8 mouse cellular contexts compared by ENCODE assay signal in the genomic region with DNA sequence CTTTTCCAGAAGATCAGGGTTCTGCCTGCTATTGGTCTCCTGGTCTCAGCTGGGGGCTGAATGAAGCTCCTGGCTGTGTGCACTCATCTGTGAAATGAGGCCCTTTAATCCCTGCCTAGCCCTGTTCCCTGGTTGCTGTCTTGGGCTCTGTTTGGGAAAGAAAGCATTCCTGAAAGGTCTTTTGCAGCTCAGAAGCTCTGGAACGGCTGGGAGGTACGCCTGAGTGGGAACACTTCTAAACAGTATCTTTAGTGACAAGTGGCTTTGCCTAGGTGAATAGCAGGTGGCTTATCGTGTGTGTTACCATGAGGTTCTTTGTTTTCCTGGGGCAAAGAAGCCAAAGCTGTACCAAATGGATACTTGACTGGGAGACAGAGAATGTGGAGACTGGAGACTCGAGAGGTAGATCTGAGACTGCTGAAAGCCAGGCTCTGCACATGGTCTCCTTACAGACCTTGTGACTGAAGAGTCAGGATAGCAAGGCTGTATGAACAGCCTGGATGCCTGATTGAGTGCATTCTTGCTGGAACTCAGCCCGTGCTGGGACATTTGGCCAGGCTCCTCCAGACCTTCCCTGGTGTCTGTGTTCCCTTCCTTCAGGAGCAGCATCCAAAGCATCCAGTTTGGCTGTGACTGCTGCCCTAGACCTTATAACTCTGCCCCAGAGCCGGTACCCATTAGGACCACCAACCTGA. TPM values are rescaled to one million over a fixed set of nuclear protein-coding genes. Genes with fewer than 3 reads are reported as not detected.
DNase-seq lines count a peak whose midpoint lies in the region; ATAC-seq and TF ChIP-seq lines count a peak whose summit lies in the region.

No protein-coding gene starts in this region.

- peaks cover 29% of the 10 kb centered on the region for H3K4me1 ChIP-seq in intestine, embryonic 16.5 days (ENCODE audit: control insufficient read depth, insufficient read depth, low read length)
- peaks cover 1% of the 10 kb centered on the region for H3K4me1 ChIP-seq in intestine, postnatal 0 days (replicated peaks; ENCODE audit: control insufficient read depth, insufficient read depth, low read length)
- peaks cover 49% of the 10 kb centered on the region for H3K4me1 ChIP-seq in midbrain, embryonic 14.5 days (ENCODE audit: control insufficient read depth, insufficient read depth, low read length)

- no peaks in the 10 kb centered on the region for H3K9me3 ChIP-seq in intestine, embryonic 16.5 days (ENCODE audit: control insufficient read depth, low read length)
- no peaks in the 10 kb centered on the region for H3K9me3 ChIP-seq in intestine, postnatal 0 days (ENCODE audit: control insufficient read depth)
- H3K9me3 ChIP-seq in midbrain, embryonic 14.5 days (ENCODE audit: control insufficient read depth, low read length) = no peaks in the 10 kb centered on the region

- H3K27me3 ChIP-seq in intestine, embryonic 16.5 days (replicated peaks; ENCODE audit: control insufficient read depth, insufficient read depth, low read length) = no peaks in the 10 kb centered on the region
- no peaks in the 10 kb centered on the region for H3K27me3 ChIP-seq in intestine, postnatal 0 days (replicated peaks; ENCODE audit: control insufficient read depth, insufficient read depth, low read length)
- H3K27me3 ChIP-seq in midbrain, embryonic 14.5 days (ENCODE audit: control insufficient read depth, insufficient read depth, low read length) = no peaks in the 10 kb centered on the region

- no peak overlapping the region for H3K4me3 ChIP-seq in intestine, embryonic 16.5 days (ENCODE audit: low read length)
- H3K4me3 ChIP-seq in intestine, postnatal 0 days (ENCODE audit: low read depth, low read length) = no peak overlapping the region
- H3K4me3 ChIP-seq in midbrain, embryonic 14.5 days (replicated peaks; ENCODE audit: low read depth, low read length) = no peak overlapping the region

- H3K27ac ChIP-seq in intestine, embryonic 16.5 days (ENCODE audit: low read length) = peak overlapping the region; percentile 18; the same call in 1 of the 2 replicates
- H3K27ac ChIP-seq in intestine, postnatal 0 days (ENCODE audit: low read depth, low read length) = no peak overlapping the region
- H3K27ac ChIP-seq in midbrain, embryonic 14.5 days (replicated peaks; ENCODE audit: low read depth, low read length) = peak overlapping the region; percentile 74

- ATAC-seq in intestine, embryonic 16.5 days = no peak
- ATAC-seq in intestine, postnatal 0 days = no peak
- ATAC-seq in midbrain, embryonic 14.5 days (ENCODE audit: low FRiP score, low TSS enrichment) = no peak

- H3K36me3 ChIP-seq in intestine, embryonic 16.5 days (ENCODE audit: control insufficient read depth, insufficient read depth, low read length) = no peaks in the 10 kb centered on the region
- peaks cover 7% of the 10 kb centered on the region; the same call in 1 of the 2 replicates for H3K36me3 ChIP-seq in intestine, postnatal 0 days (ENCODE audit: control insufficient read depth, insufficient read depth)
- H3K36me3 ChIP-seq in midbrain, embryonic 14.5 days (ENCODE audit: control insufficient read depth, insufficient read depth, low read length) = no peaks in the 10 kb centered on the region

- 58% methylated on average over 6 of the region's 6 CpGs for WGBS in intestine, embryonic 16.5 days
- WGBS in intestine, postnatal 0 days = 69% methylated on average over 6 of the region's 6 CpGs
- WGBS in midbrain, embryonic 14.5 days = 12% methylated on average over 6 of the region's 6 CpGs

- H3K4me2 ChIP-seq in intestine, embryonic 16.5 days (ENCODE audit: low read depth, low read length) = no peak overlapping the region
- H3K4me2 ChIP-seq in intestine, postnatal 0 days (replicated peaks; ENCODE audit: low read depth) = no peak overlapping the region
- peak overlapping the region; percentile 14; the same call in 1 of the 2 replicates for H3K4me2 ChIP-seq in midbrain, embryonic 14.5 days (ENCODE audit: low read length)

- peak; percentile 56 for DNase-seq in embryo, embryonic 11 days
- peak; percentile 52 to 62 for DNase-seq in kidney, adult 8-10 months
- DNase-seq in midbrain, embryonic 14.5 days = peak; percentile 69
- DNase-seq in layer of hippocampus, adult 8-10 months (ENCODE audit: low spot score in 2 of 2) = no peak
- no peak for DNase-seq in spleen, postnatal 36 days (ENCODE audit: low spot score in 2 of 2)
- no peak for DNase-seq in urinary bladder, adult 2 months (ENCODE audit: low spot score)

- no peak for TF ChIP-seq CTCF in intestine, postnatal 0 days (IDR thresholded peaks at IDR 0.05; ENCODE audit: low read depth)

- no peak overlapping the region for H3K9ac ChIP-seq in intestine, embryonic 16.5 days (ENCODE audit: low read depth, low read length)
- no peak overlapping the region for H3K9ac ChIP-seq in intestine, postnatal 0 days (ENCODE audit: low read depth, low read length)
- no peak overlapping the region; the same call in 1 of the 2 replicates for H3K9ac ChIP-seq in midbrain, embryonic 14.5 days (replicated peaks; ENCODE audit: low read length)

RNA-seq across cellular contexts. Expression of a gene that starts 6.3 kb away (rescaled TPM):
- polyA plus RNA-seq in intestine, embryonic 16.5 days (2015; fragmentation: Nextera tagmentation; extraction: Ambion mirVana) = 9.5 and 10.4 TPM in 2 replicates
- polyA plus RNA-seq in intestine, postnatal 0 days (2015; fragmentation: Nextera tagmentation; extraction: Ambion mirVana) = 4.2 and 5.0 TPM in 2 replicates
- 23.4 and 25.0 TPM in 2 replicates for polyA plus RNA-seq in midbrain, embryonic 14.5 days (2014; fragmentation: Nextera tagmentation; extraction: Ambion mirVana)
- 10 to 100 TPM in 3 of 4 experiments, 1 to 10 TPM in 1; 7.6 to 14.6 (median 11.4) TPM for total RNA-seq in layer of hippocampus, adult 8-10 months (2022)
- 13.0 and 14.9 TPM in 2 replicates for polyA plus RNA-seq in urinary bladder, adult 2 months (2012; rRNA removed)

Comparison
In these comparisons a context has a peak if more than half of its experiments do, and no peak if none do; other contexts are left out.
1. DNase-seq: peak in embryo, embryonic 11 days (single experiment), kidney, adult 8-10 months (2 of 2) and midbrain, embryonic 14.5 days (single experiment); none in layer of hippocampus, adult 8-10 months (0 of 2), spleen, postnatal 36 days (0 of 2) and urinary bladder, adult 2 months (single experiment).